In genomic region chr2:128288138-128288551, GRCm38 (mm10) we compare ENCODE assay signal across 11 mouse cellular contexts.
A peak's percentile ranks its signal among the peaks of the same experiment; 100 is the strongest.
DNase-seq lines count a peak whose midpoint lies in the region; ATAC-seq lines count a peak whose summit lies in the region.
"Had no signal": no experiment of that assay in that cellular context is flagged by ENCODE, and none has a peak within 500 bp of the region (broad histone marks: within the 10 kb centered on the region; RNA-seq: fewer than 3 reads in every experiment).

No protein-coding gene starts in this region.

- DNase-seq in embryonic facial prominence, embryonic 14.5 days (ENCODE audit: low spot score), result peak; percentile 63
- DNase-seq in embryonic facial prominence, embryonic 10.5 days (ENCODE audit: low spot score), result no peak
- peak; percentile 52 for DNase-seq in Muller cell, postnatal 12 days (ENCODE audit: inconsistent ontology term)
- no peak for DNase-seq in adipocyte (ENCODE audit: low spot score)
- DNase-seq in cerebellum, adult 8-10 months, result no peak
- DNase-seq: heart, adult 18-20 months; kidney, postnatal 14 days; liver, postnatal 0 days had no signal

- no peak for ATAC-seq in embryonic facial prominence, embryonic 14.5 days (ENCODE audit: low read depth)
- peak; percentile 81 for ATAC-seq in granulocyte monocyte progenitor cell, adult 5-6 weeks (replicated peaks; ENCODE audit: poor library complexity, severe bottlenecking)
- peak; percentile 29; the same call in 1 of the 2 replicates for ATAC-seq in midbrain, embryonic 16.5 days
- ATAC-seq in erythroid progenitor cell, adult 5-6 weeks (replicated peaks; ENCODE audit: low FRiP score, poor library complexity, severe bottlenecking), result no peak
- ATAC-seq: liver, postnatal 0 days had no signal

- H3K4me1 ChIP-seq in embryonic facial prominence, embryonic 14.5 days (ENCODE audit: control insufficient read depth, insufficient read depth, low read length), result peaks cover 7% of the 10 kb centered on the region
- H3K4me1 ChIP-seq in embryonic facial prominence, embryonic 10.5 days, result peaks cover 32% of the 10 kb centered on the region
- H3K4me1 ChIP-seq in midbrain, embryonic 16.5 days (ENCODE audit: control insufficient read depth, insufficient read depth, low read length), result peaks cover 13% of the 10 kb centered on the region; the same call in 1 of the 2 replicates

- H3K4me3 ChIP-seq in embryonic facial prominence, embryonic 14.5 days (ENCODE audit: low read depth, low read length), result no peak overlapping the region
- no peak overlapping the region for H3K4me3 ChIP-seq in embryonic facial prominence, embryonic 10.5 days
- no peak overlapping the region for H3K4me3 ChIP-seq in midbrain, embryonic 16.5 days (ENCODE audit: low read depth, low read length)

- WGBS in embryonic facial prominence, embryonic 14.5 days, result 31% methylated on average over 12 of the region's 12 CpGs
- 31% methylated on average over 12 of the region's 12 CpGs for whole genome bisulfite sequencing in embryonic facial prominence, embryonic 10.5 days
- 10% methylated on average over 12 of the region's 12 CpGs for WGBS in midbrain, embryonic 16.5 days

- no peak overlapping the region for H3K4me2 ChIP-seq in embryonic facial prominence, embryonic 14.5 days (ENCODE audit: low read depth, low read length)
- peak overlapping the region; percentile 28; the same call in 1 of the 2 replicates for H3K4me2 ChIP-seq in midbrain, embryonic 16.5 days (ENCODE audit: low read length)

- no peaks in the 10 kb centered on the region for H3K27me3 ChIP-seq in embryonic facial prominence, embryonic 14.5 days (replicated peaks; ENCODE audit: control insufficient read depth, insufficient read depth, low read length)
- peaks cover 10% of the 10 kb centered on the region; the same call in 1 of the 2 replicates for H3K27me3 ChIP-seq in embryonic facial prominence, embryonic 10.5 days (replicated peaks; ENCODE audit: low read depth, poor library complexity, severe bottlenecking)
- H3K27me3 ChIP-seq in midbrain, embryonic 16.5 days (ENCODE audit: control insufficient read depth, insufficient read depth, low read depth, low read length), result no peaks in the 10 kb centered on the region

- H3K9me3 ChIP-seq in embryonic facial prominence, embryonic 14.5 days (ENCODE audit: control insufficient read depth, low read length), result peaks cover 10% of the 10 kb centered on the region; the same call in 1 of the 2 replicates
- H3K9me3 ChIP-seq in embryonic facial prominence, embryonic 10.5 days, result peaks cover 10% of the 10 kb centered on the region; the same call in 1 of the 2 replicates
- peaks cover 3% of the 10 kb centered on the region; the same call in 1 of the 2 replicates for H3K9me3 ChIP-seq in midbrain, embryonic 16.5 days (replicated peaks; ENCODE audit: control insufficient read depth, low read length, poor library complexity, severe bottlenecking)

- no peak overlapping the region for H3K27ac ChIP-seq in embryonic facial prominence, embryonic 14.5 days (replicated peaks; ENCODE audit: low read depth, low read length)
- H3K27ac ChIP-seq in embryonic facial prominence, embryonic 10.5 days (replicated peaks), result no peak overlapping the region
- H3K27ac ChIP-seq in midbrain, embryonic 16.5 days (ENCODE audit: low read length), result no peak overlapping the region

- H3K36me3 ChIP-seq in embryonic facial prominence, embryonic 14.5 days (ENCODE audit: control insufficient read depth, insufficient read depth, low read length), result no peaks in the 10 kb centered on the region
- no peaks in the 10 kb centered on the region for H3K36me3 ChIP-seq in embryonic facial prominence, embryonic 10.5 days (replicated peaks)
- H3K36me3 ChIP-seq in midbrain, embryonic 16.5 days (ENCODE audit: control insufficient read depth, insufficient read depth, low read length), result no peaks in the 10 kb centered on the region

- H3K9ac ChIP-seq in embryonic facial prominence, embryonic 14.5 days (ENCODE audit: low read depth, low read length), result no peak overlapping the region
- H3K9ac ChIP-seq in midbrain, embryonic 16.5 days (ENCODE audit: low read depth, low read length), result no peak overlapping the region
- H3K9ac ChIP-seq: liver, postnatal 0 days had no signal

Comparison
In these comparisons a context has a peak if more than half of its experiments do, and no peak if none do; other contexts are left out.
1. DNase-seq: peak in embryonic facial prominence, embryonic 14.5 days (single experiment) and Muller cell, postnatal 12 days (single experiment); none in embryonic facial prominence, embryonic 10.5 days (single experiment), adipocyte (single experiment) and cerebellum, adult 8-10 months (single experiment).
2. ATAC-seq: peak in granulocyte monocyte progenitor cell, adult 5-6 weeks (single experiment) and midbrain, embryonic 16.5 days (single experiment); none in embryonic facial prominence, embryonic 14.5 days (single experiment) and erythroid progenitor cell, adult 5-6 weeks (single experiment).